Mouse (Mus musculus) ovary, postnatal 10 days (tissue): ENCODE measurements around the gene Magea5.
"Not testable (repeated sequence)": the region's sequence is repeated elsewhere in the genome, so short reads cannot be mapped to it uniquely, and the experiment has no call there.

Experiments used
- DNase-seq: peaks from one replicate; pipeline ENCODE4 v3.0.0; 2022; ENCODE audit warnings: low spot score

Magea5 gene

DNA sequence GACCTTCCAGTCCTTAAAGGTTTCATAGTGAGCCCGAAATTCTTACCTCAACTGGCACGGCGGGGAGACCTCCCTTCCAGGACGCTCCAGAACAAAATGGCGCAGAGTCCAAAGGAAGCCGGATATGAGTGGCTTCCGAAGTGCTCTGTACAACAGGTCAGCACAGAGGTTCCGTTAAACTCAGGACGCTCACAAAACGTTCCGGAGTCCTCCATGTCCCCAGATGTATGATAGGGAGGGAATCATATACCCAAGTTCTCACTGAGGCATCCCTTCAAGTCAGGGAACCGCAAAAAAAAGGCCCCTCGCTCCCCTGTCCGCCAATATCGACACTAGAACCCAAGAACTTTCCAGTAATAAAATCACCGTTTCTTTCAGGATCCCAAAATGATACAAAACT is at the start of gene Magea5:
TSS of gene Magea5 (minus strand) at position 101 of the 400 bp plus-strand sequence.
- not testable (repeated sequence) for DNase-seq

DNA sequence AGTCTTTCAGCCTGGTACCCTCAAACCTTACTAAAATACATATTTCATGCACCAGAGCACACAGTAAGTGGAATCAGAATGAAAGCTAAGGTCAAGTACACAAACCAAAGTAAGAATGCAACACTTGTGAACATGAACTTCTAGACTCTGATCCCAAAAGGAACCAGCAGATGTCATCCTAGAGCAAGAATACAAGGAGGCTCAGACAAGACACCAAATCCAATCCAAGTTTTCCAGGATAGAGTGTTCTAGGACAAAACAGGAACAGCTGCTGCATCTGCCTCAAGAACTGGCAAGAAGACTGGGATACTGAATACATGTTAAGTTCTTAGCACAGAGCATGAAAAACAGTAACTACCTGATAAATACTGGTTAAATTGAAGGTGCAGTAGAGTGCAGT is 35.1 kb upstream of the Magea5 start:
- DNase-seq: no peak

GRCm38 (mm10) chrX:155093566-155093965 is 30.6 kb upstream of the Magea5 start, which contains the start of gene Magea2:
Magea2 (minus strand) TSS chrX:155093666.
- not testable (repeated sequence) for DNase-seq

DNA sequence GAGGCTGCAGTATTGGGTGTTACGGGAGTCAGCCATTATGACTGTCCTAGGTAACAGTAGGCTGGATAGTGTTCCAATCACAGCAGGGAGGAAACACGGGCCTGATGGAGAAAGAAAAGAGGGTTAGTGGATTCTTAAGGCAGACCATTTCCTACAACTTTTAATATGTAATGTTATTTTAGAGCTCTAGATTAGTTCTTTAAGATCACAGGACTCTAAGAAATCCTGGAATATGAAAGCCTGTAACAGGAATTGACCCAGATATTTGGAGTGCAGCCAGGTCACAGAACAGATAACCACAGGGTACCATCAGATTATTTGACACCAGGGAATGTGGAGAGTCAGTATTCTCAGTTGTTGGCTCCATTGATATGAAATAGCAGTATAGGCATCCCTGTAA is 26.7 kb upstream of the Magea5 start, which contains the start of gene Magea1:
TSS of gene Magea1 (minus strand) at position 101 of the 400 bp plus-strand sequence.
- not testable (repeated sequence) for DNase-seq
